Mouse (Mus musculus) myocyte (in vitro differentiated cells): ENCODE measurements around the gene Fam161a. TPM values are rescaled to one million over a fixed set of nuclear protein-coding genes. Genes with fewer than 3 reads are reported as not detected.
A peak's percentile ranks its signal among the peaks of the same experiment; 100 is the strongest.

Experiments used
- H3K27me3 ChIP-seq: one replicate; pipeline ENCODE4 v1.6.1; 2011; ENCODE audit not compliant: control insufficient read depth, insufficient read depth, insufficient read length
- H3K36me3 ChIP-seq: one replicate; pipeline ENCODE4 v1.6.1; 2011; ENCODE audit not compliant: control insufficient read depth, insufficient read depth
- H3K4me2 ChIP-seq: one replicate; pipeline ENCODE4 v1.6.1; 2011; ENCODE audit warnings: low read depth, control low read depth
- H3K4me3 ChIP-seq: one replicate; pipeline ENCODE4 v1.5.1; 2011; ENCODE audit warnings: mild to moderate bottlenecking, control low read depth, moderate library complexity
- H3K79me2 ChIP-seq: one replicate; pipeline ENCODE4 v1.6.1; 2011; ENCODE audit not compliant: control insufficient read depth, insufficient read depth
- H3ac ChIP-seq: one replicate; pipeline ENCODE4 v1.6.1; 2011; ENCODE audit not compliant: control insufficient read depth, insufficient read length
- CEBPB ChIP-seq: IDR thresholded peaks from 2 replicates; pipeline ENCODE4 v1.6.1; 2011; ENCODE audit warnings: mild to moderate bottlenecking, moderate library complexity; ENCODE audit not compliant: poor library complexity, insufficient read depth, severe bottlenecking
- E2F4 ChIP-seq: IDR thresholded peaks from one replicate; pipeline ENCODE4 v1.6.1; 2011; ENCODE audit warnings: mild to moderate bottlenecking, control low read depth, moderate library complexity; ENCODE audit not compliant: insufficient read depth
- MAX ChIP-seq: IDR thresholded peaks from one replicate; pipeline ENCODE4 v1.6.1; 2011; ENCODE audit warnings: low read depth, mild to moderate bottlenecking, control low read depth
- MYOD1 ChIP-seq, 3 experiments: IDR thresholded peaks; one replicate each; pipeline ENCODE4 v1.6.1; 2011; ENCODE audit warnings: control low read depth in 2 of 3, low read depth in 2 of 3, mild to moderate bottlenecking in 2 of 3, moderate library complexity in 1 of 3; ENCODE audit not compliant: insufficient read length in 2 of 3, control insufficient read depth in 1 of 3
- MYOG ChIP-seq, 3 experiments: IDR thresholded peaks; one replicate each; pipeline ENCODE4 v1.6.1; 2011; ENCODE audit warnings: control low read depth in 2 of 3, low read depth in 2 of 3, mild to moderate bottlenecking in 2 of 3; ENCODE audit not compliant: insufficient read length in 2 of 3, control insufficient read depth in 1 of 3, insufficient read depth in 1 of 3
- POLR2A ChIP-seq: IDR thresholded peaks from one replicate; pipeline ENCODE4 v1.6.1; 2011; ENCODE audit warnings: low read depth, mild to moderate bottlenecking, control low read depth, moderate library complexity; ENCODE audit not compliant: insufficient read length
- POLR2AphosphoS2 ChIP-seq: IDR thresholded peaks from one replicate; pipeline ENCODE4 v1.6.1; 2011; ENCODE audit warnings: low read depth, control low read depth; ENCODE audit not compliant: insufficient read length
- REST ChIP-seq: IDR thresholded peaks from one replicate; pipeline ENCODE4 v1.6.1; 2011; ENCODE audit warnings: mild to moderate bottlenecking, control low read depth, moderate library complexity; ENCODE audit not compliant: insufficient read depth, insufficient read length
- SRF ChIP-seq: IDR thresholded peaks from one replicate; pipeline ENCODE4 v1.6.1; 2011; ENCODE audit warnings: low read depth; ENCODE audit not compliant: control insufficient read depth, insufficient read length
- TCF12 ChIP-seq: IDR thresholded peaks from one replicate; pipeline ENCODE4 v1.6.1; 2011; ENCODE audit warnings: mild to moderate bottlenecking, control low read depth; ENCODE audit not compliant: poor library complexity, insufficient read depth, severe bottlenecking
- TCF3 ChIP-seq: IDR thresholded peaks from one replicate; pipeline ENCODE4 v1.6.1; 2011; ENCODE audit warnings: low read depth, control low read depth; ENCODE audit not compliant: insufficient read length
- USF1 ChIP-seq: IDR thresholded peaks from one replicate; pipeline ENCODE4 v1.6.1; 2011; ENCODE audit warnings: low read depth, mild to moderate bottlenecking, control low read depth, moderate library complexity
- polyA plus RNA-seq: library from polyadenylated mRNA; unstranded; fragments of >200 nt; fragmentation: generic; extraction: Trizol; gene quantifications from one replicate; pipeline ENCODE4 v1.2.1, GENCODE M21; 2012; ENCODE audit warnings: missing spikeins

The Fam161a gene
- 0.77 TPM for polyA plus RNA-seq

- H3ac ChIP-seq: peak within 1 kb of the TSS; percentile 31
- peak within 1 kb of the TSS; percentile 45 for H3K4me3 ChIP-seq
- peak within 1 kb of the TSS; percentile 99 for H3K4me2 ChIP-seq
- TF ChIP-seq POLR2A (peak; percentile 5), SRF (no peak), CEBPB (0 out of 2 replicates have a peak, but pooled peaks have one; percentile 38), POLR2AphosphoS2 (peak; percentile 67)
- H3K36me3 ChIP-seq: peaks cover 21% of the 10 kb centered on the region
- no peaks in the 10 kb centered on the region for H3K79me2 ChIP-seq
- H3K27me3 ChIP-seq: no peaks in the 10 kb centered on the region
These were observed at the start of gene Fam161a for GRCm38 (mm10) chr11:23007481-23008180. Gene Fam161a (plus strand): TSS chr11:23007531.

GRCm38 (mm10) chr11:22957791-22958374, 49.4 kb upstream of the Fam161a start:
- no peak for TF ChIP-seq REST
- TF ChIP-seq MYOD1 (IDR thresholded peaks at IDR 0.05; ENCODE audit: control insufficient read depth in 1 of 3, insufficient read length in 2 of 3, low read depth in 2 of 3): no peak
- no peak for TF ChIP-seq POLR2A
- no peak for TF ChIP-seq E2F4
- no peak for TF ChIP-seq CEBPB
- TF ChIP-seq TCF12: no peak
- TF ChIP-seq MAX: no peak
- no peak for TF ChIP-seq TCF3
- no peak for TF ChIP-seq SRF
- no peak for TF ChIP-seq USF1
- TF ChIP-seq MYOG (IDR thresholded peaks at IDR 0.05; ENCODE audit: control insufficient read depth in 1 of 3, insufficient read depth in 1 of 3, insufficient read length in 2 of 3, low read depth in 2 of 3): no peak
- no peak for TF ChIP-seq POLR2AphosphoS2
- H3K27me3 ChIP-seq: no peaks in the 10 kb centered on the region
- H3K79me2 ChIP-seq: peaks cover 16% of the 10 kb centered on the region
- no peak overlapping the region for H3K4me2 ChIP-seq
- H3K4me3 ChIP-seq: no peak overlapping the region
- H3ac ChIP-seq: no peak overlapping the region
- H3K36me3 ChIP-seq: peaks cover 6% of the 10 kb centered on the region

GRCm38 (mm10) chr11:22962101-22962500, 45.2 kb upstream of the Fam161a start:
- no peak overlapping the region for H3K4me3 ChIP-seq
- peaks cover 5% of the 10 kb centered on the region for H3K36me3 ChIP-seq
- TF ChIP-seq CEBPB (no peak), POLR2AphosphoS2 (no peak), MAX (no peak), MYOD1 (IDR thresholded peaks at IDR 0.05; ENCODE audit: control insufficient read depth in 1 of 3, insufficient read length in 2 of 3, low read depth in 2 of 3) (no peak), POLR2A (no peak), TCF12 (no peak), E2F4 (no peak), USF1 (no peak), MYOG (IDR thresholded peaks at IDR 0.05; ENCODE audit: control insufficient read depth in 1 of 3, insufficient read depth in 1 of 3, insufficient read length in 2 of 3, low read depth in 2 of 3) (no peak), TCF3 (no peak), SRF (no peak), REST (no peak)
- no peaks in the 10 kb centered on the region for H3K27me3 ChIP-seq
- H3K79me2 ChIP-seq: peaks cover 39% of the 10 kb centered on the region
- H3ac ChIP-seq: no peak overlapping the region
- no peak overlapping the region for H3K4me2 ChIP-seq

GRCm38 (mm10) chr11:22964401-22964800, 42.9 kb upstream of the Fam161a start:
- H3ac ChIP-seq: no peak overlapping the region
- peaks cover 9% of the 10 kb centered on the region for H3K36me3 ChIP-seq
- no peak overlapping the region for H3K4me2 ChIP-seq
- H3K79me2 ChIP-seq: peaks cover 45% of the 10 kb centered on the region
- no peak overlapping the region for H3K4me3 ChIP-seq
- no peaks in the 10 kb centered on the region for H3K27me3 ChIP-seq
- no peak for TF ChIP-seq REST
- TF ChIP-seq SRF: no peak
- TF ChIP-seq MYOD1 (IDR thresholded peaks at IDR 0.05; ENCODE audit: control insufficient read depth in 1 of 3, insufficient read length in 2 of 3, low read depth in 2 of 3): no peak
- no peak for TF ChIP-seq POLR2AphosphoS2
- TF ChIP-seq TCF3: no peak
- no peak for TF ChIP-seq MYOG (IDR thresholded peaks at IDR 0.05; ENCODE audit: control insufficient read depth in 1 of 3, insufficient read depth in 1 of 3, insufficient read length in 2 of 3, low read depth in 2 of 3)
- no peak for TF ChIP-seq E2F4
- TF ChIP-seq CEBPB: no peak
- TF ChIP-seq USF1: no peak
- TF ChIP-seq POLR2A: no peak
- no peak for TF ChIP-seq MAX
- no peak for TF ChIP-seq TCF12
